Mouse (Mus musculus): ENCODE measurements at regions not wholly inside any gene's neighbourhood (a gene's known extent, or its start where the extent isn't known, plus 50 kb on each side); places are given as distances from the start of the nearest gene placed in this dataset.
A peak's percentile ranks its signal among the peaks of the same experiment; 100 is the strongest.

DNA sequence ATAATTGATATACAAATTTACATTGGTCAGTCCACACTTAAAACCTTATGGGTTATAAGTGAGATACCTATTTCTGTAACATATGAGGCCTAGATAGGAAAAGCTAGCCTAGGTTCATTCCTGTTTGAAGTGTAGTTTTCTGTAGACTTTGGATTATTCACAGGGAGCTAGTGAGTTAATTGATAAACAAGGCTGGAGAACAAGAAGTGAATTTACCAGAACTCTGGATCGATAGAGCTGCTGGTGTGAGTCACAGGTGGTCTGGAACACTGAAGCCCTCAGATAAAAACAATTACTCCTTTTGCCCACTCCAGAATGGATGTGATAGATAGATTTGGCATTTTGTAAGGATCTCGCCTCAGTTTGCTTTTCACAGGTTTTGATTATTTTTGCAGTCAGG lies 62.0 kb upstream of the Rtl1 start:
- DNase-seq (ENCODE audit: low spot score in 2 of 2) = no peak

DNA sequence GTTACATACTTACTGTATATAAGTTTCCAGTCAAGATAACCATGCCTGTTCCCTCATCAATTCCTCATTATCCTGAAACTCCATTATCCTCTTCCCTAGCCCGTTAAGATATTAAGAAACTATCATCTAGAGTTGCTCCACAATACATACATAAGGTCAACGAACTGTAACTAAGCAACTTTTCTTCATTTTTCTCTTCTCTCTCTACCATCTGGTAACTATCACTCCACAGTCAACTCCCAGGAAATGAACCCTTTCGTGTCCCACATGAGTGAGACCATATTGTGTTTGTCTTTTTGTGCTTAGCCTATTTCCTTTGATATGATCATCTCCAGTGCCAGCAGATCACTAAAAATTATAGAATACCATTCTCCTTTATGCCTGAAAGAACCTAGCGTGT lies 74.6 kb upstream of the Rtl1 start:
- DNase-seq (ENCODE audit: low spot score in 2 of 2) = no peak

DNA sequence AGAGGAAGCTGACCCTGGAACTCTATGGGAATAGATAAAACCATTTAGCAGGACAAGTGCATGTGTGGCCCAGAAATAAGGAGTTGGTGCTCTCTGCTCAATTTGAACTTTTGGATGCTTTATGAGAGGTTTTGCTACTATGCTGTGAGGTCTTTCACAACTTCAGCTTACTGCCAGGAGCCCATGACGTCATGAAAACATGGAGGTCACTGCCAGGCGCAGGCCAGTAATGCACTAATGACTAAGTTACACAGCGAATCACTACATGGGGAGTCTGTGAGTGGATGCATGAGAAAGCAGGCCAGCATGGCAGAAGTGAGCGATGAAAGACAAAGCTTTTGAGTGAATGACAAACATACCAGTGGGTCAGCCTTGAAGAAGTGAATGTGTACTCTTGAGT lies 93.9 kb upstream of the Rtl1 start:
- DNase-seq (ENCODE audit: low spot score in 2 of 2) = no peak

DNA sequence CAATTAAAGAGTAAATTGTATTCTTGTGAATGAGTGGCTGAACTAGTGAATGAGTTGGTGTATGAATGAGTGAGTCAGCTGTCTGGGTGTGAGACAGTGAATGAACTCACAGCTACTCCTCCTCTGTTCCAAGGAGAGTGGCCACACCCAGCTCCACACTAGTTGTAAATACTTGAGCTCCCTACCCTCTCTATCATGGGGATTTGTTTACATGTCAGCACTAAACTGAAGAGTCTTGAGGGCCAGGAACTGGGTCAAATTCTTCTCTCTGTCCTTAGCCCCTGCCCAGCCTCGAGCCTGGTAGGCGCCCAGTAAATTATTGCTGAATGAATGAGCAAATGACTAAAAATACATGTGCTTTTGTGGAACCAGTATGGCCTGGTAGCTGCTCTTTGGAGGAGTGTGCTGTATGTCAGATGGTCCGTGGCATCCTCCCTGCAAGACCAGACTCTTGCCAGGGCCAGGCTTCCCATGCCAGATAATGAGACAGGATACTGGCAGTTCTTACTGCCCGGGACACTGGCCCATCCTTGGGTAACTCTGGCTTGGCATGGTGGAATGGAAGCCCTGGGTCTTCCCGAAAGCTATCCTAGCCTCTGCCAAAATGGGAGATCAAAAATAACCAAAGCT lies 94.8 kb upstream of the Rtl1 start:
- DNase-seq (ENCODE audit: low spot score in 2 of 2) = no peak

DNA sequence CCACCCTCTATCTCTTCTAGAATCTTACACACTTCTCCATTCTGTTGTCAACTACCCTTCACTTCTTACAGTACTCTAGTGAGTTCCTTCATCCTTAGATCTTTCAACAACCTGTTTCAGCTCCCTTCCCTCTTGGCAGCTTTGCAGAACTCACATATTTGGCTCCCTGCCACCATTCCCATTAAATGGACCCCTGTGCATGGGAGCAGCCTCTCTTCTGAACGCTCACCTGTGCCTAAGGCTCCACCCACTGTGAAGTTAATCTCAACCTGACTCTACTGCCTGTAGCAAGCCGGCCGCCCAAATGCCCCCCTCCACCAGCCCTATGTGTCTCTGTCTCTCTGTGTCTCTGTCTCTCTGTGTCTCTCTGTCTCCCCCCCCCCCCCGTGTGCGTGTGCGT lies 106.7 kb upstream of the Rtl1 start:
- no peak for DNase-seq (ENCODE audit: low spot score in 2 of 2)

DNA sequence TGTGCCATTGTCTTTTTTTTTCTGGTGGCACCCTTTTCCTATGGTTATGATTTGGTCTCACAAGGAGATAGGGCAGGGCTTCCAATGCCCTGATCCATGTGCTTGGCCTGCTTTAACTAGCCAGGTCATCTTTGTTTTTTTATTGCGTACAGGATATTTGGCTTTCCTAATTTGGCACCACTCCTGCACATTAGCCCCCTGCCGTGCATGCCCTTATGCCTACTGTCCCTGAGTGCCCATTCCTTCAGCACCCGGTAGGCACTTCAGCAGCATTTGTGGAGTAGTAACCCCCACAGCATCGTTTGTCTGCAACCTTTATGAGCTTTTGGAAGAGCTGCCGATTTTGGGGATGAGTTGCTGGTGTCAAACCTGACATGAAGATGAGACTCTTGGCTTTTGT lies 109.5 kb upstream of the Rtl1 start:
- DNase-seq (ENCODE audit: low spot score in 2 of 2) = no peak

DNA sequence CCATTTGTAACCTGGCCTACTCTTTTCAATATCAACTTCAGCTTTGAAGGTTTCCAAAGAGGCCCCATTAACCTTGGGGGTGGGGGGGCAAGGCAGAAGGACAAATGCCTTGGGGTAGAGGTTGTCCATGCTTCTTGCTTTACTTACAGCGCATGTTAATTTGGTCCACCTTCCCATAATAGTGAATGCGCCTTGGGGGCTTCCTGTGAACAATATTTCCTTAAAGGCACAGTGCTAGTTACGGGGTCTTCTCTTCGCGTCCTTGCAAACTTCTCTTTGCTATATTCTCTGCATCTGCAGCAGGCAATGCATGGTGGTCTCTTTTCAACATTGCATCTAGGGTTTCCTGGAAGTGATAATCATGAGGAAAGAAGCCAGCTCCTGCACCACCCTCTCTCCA lies 111.3 kb upstream of the Rtl1 start:
- DNase-seq (ENCODE audit: low spot score in 2 of 2) = no peak

DNA sequence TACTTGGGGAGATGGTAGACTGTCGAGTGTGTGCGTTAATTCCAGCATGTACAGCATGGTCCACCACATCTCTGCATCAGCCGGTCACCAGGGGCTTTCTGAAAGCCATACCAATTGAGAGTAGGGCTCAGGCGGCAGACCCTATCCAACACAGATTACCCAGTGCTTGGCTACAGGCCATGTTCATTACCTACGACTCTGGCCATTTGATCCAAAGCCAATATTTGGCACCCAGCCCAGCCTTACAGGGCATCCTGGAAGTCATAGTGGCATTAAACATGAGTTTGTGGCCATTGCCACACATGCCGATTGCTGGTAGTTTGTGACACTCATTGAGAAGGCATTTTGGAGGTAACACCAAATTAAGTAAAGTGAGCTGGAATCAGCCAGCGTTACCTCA lies 111.8 kb upstream of the Rtl1 start:
- DNase-seq (ENCODE audit: low spot score in 2 of 2) = no peak

DNA sequence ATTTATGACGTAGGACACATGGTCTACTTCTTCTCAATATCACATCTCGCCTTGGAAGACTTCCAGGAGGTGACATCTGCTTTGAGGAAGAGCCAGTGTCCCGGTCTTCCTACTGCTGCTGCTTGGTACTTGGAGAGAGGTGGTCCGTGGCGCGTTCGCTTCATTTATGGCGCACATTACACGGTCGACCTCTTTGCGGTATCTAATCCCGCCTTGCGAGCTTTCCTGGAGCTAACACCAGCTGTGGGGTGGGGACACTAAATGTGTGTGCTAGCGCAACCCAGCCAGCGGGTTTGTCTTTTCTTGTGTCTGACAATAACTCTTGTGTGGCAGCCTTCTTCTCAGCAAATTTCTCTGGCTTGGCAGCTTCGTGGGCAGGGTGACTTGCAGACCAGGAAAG lies 112.3 kb upstream of the Rtl1 start:
- DNase-seq (ENCODE audit: low spot score in 2 of 2) = no peak

DNA sequence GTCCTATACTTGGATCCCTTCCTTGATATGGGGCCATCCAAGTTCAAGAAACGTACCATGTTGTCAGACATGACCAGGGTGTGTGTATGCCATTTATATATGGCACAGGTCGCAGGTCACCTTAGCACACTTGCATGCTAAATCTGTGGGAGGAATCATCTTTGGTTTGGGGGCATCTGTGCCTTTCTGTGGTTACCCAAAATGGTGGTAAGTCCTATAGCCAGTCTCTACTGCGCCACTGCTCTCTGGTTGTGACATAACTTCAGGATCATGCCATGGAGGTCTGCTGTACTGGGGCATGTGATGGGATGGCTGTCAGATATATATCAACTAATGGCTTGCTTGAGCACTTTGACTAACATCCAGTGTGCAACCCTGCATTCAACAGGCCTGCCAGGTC lies 112.9 kb upstream of the Rtl1 start:
- DNase-seq (ENCODE audit: low spot score in 2 of 2) = no peak

DNA sequence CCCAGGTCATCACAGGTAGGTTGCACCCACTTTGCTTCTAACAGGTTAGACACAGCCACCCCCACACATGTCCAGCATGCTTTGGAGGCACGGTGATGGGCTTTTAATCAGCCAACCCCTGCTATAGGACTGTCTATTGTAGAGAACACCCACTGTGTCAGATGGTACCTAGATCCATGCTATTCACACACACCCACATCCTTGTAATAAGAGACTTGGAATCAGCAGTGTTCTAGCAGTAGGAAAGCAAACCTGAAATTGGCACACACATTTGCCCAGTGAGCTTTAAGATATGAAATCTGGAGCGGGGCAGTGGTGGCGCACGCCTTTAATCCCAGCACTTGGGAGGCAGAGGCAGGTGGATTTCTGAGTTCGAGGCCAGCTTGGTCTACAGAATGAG lies 113.9 kb upstream of the Rtl1 start:
- DNase-seq (ENCODE audit: low spot score in 2 of 2) = no peak

DNA sequence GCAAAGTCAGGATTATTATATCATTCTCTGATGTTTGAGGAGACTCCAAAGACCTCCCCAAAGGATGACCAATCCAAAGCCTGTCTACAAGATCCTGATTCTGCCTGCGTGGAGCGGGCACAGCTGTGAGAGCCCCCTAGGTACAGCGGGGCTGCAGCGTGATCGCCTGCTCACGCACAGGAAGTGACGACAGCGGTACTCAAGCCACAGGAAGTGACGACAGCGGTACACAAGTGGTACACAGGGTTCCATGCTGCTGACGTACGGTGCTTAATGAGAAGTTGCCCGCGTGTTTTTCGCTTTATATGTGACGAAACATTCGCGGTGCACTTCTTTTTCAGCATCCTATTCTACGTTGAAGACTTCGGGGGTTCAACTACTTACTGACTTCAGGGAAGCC lies 116.9 kb upstream of the Rtl1 start:
- DNase-seq (ENCODE audit: low spot score in 2 of 2) = no peak

DNA sequence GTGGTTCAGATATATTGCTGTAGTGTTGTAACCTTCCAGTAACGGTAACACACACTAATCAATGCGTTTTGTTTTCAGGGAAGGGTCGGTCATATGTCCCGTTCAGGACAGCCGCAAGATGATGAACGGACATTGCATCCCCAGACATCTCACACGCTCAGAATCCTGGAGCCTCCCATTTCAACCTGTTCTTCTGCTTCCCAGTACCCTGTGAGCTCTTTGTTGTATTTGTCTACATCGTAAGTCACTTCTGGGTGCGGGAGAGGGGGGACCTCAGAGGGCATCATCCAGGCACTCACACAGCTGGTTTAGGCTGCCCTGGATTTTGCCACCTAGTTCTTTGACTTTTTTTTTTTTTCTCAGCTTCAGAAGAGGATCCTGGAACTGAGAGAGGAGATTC lies 117.9 kb upstream of the Rtl1 start:
- DNase-seq (ENCODE audit: low spot score in 2 of 2) = no peak

DNA sequence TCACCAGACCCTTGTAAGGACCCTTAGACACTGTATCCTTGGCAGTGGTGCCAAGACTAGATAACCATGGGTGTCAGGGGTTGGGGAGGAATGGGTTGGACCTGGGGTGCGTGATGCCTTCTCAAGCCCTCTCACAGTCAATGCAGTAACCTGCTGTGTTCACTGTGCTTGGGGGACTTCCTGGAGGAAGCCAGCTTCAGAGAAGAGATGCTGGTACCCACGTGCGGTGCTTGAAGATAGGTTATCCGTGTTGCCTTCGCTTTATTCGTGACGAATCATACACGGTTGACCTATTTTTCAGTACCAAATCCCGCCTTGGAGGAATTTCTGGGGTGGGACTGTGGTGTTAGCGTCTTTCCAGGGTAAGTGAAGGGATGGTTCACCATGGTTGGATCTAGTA lies 138.1 kb upstream of the Rtl1 start:
- DNase-seq (ENCODE audit: low spot score in 2 of 2) = no peak

DNA sequence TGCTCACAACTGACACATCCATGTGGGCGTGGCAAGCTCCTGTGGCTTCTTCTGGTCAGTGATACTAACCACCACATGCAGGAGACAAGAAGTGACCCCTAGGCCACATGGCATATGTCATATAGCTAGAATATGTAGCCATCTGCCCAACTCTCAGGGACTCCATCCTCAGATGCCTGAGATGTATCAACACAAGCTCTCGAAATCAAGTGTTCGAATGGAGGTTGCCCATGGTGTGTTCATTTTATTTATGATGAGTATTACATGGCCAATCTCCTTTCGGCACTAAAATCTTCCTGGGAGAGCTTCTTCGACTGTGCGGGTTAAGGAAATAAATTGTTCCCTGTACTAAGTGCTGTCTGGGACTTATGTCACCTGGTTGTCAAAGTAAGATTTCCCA lies 138.8 kb upstream of the Rtl1 start:
- no peak for DNase-seq (ENCODE audit: low spot score in 2 of 2)

DNA sequence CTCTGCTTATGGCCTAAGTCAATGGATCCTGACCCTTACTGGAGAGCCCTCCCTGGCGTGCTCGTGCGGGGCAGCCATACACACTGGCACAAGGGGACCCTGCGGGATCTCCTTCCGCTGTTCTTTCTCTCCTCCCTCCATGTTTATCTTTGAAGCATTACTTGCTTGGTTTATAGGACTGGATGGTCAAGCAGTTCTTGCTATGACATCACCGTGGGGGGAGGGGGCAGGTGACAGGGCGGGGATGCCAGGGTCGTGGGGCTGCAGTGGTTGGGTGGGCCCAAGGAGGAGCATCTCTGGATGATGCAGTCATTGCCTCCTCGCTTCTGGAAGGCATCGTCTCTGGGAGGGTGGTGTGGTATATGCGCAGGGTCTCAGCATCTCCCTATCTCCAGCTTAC lies 142.4 kb upstream of the Rtl1 start:
- DNase-seq (ENCODE audit: low spot score in 2 of 2) = no peak

DNA sequence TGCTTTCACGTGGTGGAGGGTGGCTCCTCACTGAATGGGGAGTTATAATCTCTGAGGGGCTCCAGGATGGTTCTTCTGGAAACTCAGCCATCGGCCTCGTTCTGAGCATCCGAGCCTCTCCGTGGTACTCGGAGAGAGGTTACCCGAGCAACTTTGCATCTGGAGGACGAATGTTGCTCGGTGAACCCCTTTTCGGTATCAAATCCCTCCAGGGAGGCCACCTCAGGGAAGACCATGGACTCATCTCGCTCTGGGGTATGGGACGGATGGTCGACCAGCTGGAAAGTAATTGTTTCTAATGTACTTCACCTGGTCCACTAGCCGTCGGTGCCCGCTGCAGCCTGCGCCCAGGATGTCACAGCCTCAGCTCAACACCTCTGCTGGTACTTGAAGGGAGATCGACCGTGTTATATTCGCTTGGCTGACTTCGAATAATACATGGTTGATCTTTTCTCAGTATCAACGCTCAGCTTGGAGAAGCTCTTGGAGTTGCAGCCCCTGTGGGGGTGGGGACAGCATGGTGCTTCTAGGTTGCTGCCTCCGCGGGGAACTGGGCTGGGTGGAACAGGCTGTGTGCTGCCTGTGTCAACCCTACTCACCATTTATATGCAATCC lies 143.0 kb upstream of the Rtl1 start:
- no peak for DNase-seq (ENCODE audit: low spot score in 2 of 2)

DNA sequence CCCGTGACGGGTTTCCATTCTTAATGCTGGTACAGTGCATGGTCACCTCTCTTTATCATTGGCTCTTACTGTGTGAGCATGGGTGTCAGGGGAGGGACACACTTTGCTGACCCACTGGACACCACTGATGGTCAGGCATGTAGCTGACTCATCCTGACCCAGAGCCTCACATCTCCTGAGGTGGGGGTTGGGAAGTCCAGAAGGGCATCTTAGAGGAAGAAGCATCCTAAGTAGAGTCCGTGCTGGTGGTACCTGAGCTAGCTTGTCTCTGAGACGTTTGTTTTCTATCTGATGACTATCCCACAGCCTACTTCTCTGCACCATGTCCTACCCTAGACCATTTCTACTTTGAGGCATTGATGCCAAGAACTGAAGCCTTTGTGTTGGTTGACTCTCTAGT lies 144.1 kb upstream of the Rtl1 start:
- DNase-seq (ENCODE audit: low spot score in 2 of 2) = no peak

DNA sequence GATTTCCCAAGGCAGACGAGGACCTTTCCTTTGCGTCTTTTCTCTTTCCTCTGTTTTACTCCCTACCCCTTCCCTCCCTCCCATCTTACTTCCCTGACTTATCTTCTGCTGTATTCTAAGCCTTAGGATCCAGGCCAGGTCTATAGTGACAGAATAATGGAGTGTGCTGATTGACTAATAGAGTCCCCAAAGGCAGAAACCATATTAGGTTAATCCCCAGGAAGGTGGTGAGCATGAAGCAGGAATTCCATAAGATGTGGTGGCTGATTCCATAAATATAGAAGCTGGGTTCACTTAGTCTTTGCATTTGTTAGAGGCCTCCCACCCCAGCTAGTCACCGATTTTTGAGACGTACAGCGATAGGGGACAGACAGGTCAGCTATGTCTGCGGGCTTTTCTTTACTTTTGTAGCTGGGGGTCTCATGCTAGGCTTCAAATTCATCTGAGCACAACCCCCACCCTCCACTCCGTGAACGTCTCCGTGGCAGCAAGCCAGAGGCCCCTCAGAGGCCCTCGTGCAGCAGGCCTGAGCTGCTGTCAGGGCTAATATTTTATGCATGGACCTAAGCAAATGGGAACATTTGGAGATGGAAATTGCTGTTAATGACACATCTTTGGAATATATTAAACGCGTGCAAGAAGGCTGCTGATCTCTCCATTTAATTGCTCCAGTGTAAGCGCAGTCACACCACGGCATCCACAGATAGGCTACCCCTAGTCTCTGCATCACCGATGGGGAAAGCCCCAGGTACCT lies 145.8 kb upstream of the Rtl1 start:
- no peak for DNase-seq (ENCODE audit: low spot score in 2 of 2)

DNA sequence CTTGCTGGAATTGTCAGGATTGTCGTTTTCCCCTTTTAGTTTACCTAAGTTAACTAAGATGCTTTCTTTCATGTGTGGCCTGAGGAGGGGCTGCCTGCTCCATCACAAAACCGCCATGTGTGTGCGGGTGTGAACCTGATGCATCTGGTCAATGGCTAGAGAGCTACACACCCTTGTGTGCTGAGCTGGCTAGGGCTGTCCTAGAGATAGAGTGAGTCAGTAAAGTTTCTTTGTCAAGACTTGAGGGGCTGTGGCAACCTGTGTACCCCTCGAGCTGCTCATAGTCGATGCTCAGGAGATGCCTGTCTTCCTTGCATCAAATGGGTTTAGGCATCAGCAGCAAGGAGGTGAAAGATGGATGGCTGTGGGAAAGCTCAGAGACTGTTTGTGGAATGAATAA lies 147.1 kb upstream of the Rtl1 start:
- DNase-seq (ENCODE audit: low spot score in 2 of 2) = no peak

DNA sequence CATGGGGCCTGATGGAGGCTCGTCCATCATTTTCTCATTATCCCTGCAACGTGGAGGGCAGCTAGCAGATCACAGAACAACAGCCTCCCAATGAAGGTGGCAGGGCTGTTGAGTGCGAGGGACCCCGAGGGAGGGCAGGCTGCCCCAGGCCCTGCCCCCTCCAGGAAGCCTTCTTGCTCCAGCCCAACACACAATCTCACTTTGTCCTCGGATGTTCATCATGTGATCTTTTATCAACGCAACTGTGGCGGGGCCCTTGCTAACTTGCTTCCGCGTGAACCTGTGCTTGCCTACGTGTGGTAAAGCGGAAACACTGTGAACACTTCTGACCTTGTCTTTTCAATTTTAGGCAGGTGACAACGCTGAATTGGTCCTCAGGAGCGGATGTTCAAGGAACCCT lies 147.6 kb upstream of the Rtl1 start:
- DNase-seq (ENCODE audit: low spot score in 2 of 2) = no peak

DNA sequence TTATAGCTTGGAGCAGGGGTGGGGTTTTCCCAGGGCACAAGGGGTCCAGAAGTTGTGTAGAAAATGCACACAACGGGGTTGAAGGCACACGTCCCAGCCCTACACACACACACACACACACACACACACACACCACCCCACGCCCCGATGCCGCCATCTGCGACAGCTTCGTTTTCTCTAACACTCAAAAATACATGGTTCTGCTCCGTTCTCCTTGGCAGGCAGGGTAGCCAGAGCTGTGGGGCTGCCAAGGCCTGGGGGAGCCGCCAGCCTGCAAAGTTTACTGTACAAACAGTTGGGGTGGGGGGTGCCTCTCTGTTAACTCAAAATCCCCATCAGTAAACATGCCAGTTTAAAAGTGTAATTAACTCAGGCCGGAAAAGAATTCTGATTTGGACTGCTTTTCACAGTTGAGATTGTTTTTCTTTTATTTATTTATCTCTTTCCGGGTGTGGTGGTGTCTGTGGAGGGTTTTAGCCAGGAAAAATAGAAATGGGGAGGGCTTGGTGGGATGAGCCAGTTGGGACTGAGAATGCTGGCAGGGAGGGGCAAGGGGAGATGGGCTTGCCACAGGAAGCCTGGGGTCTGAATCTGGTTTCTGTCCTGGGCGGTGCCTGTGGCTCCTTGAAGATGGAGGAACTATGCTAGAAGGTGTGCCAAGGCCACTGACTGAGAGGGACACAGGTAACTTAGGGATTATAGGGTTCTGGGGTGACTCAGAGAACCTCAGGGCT lies 148.4 kb upstream of the Rtl1 start:
- DNase-seq (ENCODE audit: low spot score in 2 of 2) = peak; percentile 82 to 92
